Mouse (Mus musculus) liver, embryonic 11.5 days (tissue): ENCODE measurements around the gene Pxmp4. TPM values are rescaled to one million over a fixed set of nuclear protein-coding genes. Genes with fewer than 3 reads are reported as not detected.

Source experiments
- ATAC-seq: fragments of 200-750 bp; cut with Nextera tagmentation; replicated peaks from 2 replicates; pipeline ENCODE4 v1.8.0; 2017; ENCODE audit warnings: moderate number of reproducible peaks, mild to moderate bottlenecking, moderate TSS enrichment, moderate library complexity; ENCODE audit not compliant: low FRiP score
- DNase-seq: peaks from one replicate; pipeline ENCODE4 v3.0.0-alpha.2; 2017; ENCODE audit warnings: low spot score
- H3K27ac ChIP-seq: fragments of 300-500 bp; sonication (generic); 2 replicates; pipeline ENCODE4 v1.5.1; 2014; ENCODE audit warnings: mild to moderate bottlenecking, low read depth, low read length, control low read depth
- H3K27me3 ChIP-seq: fragments of 300-500 bp; sonication (generic); replicated peaks from 2 replicates; pipeline ENCODE4 v1.6.1; 2014; ENCODE audit warnings: low read length, mixed read lengths; ENCODE audit not compliant: control insufficient read depth, insufficient read depth
- H3K36me3 ChIP-seq: fragments of 300-500 bp; sonication (generic); 2 replicates; pipeline ENCODE4 v1.6.1; 2014; ENCODE audit warnings: mild to moderate bottlenecking, low read length, moderate library complexity, mixed read lengths; ENCODE audit not compliant: control insufficient read depth, insufficient read depth
- H3K4me1 ChIP-seq: fragments of 300-500 bp; sonication (generic); replicated peaks from 2 replicates; pipeline ENCODE4 v1.6.1; 2014; ENCODE audit warnings: low read length, mixed read lengths; ENCODE audit not compliant: control insufficient read depth, insufficient read depth
- H3K4me2 ChIP-seq: fragments of 300-500 bp; sonication (generic); 2 replicates; pipeline ENCODE4 v1.6.1; 2014; ENCODE audit warnings: mild to moderate bottlenecking, control low read depth, moderate library complexity
- H3K4me3 ChIP-seq: fragments of 300-500 bp; sonication (generic); 2 replicates; pipeline ENCODE4 v1.5.1; 2014; ENCODE audit warnings: low read depth, low read length, control low read depth
- H3K9ac ChIP-seq: fragments of 300-500 bp; sonication (generic); 2 replicates; pipeline ENCODE4 v1.6.1; 2014; ENCODE audit warnings: low read depth, low read length, control low read depth
- H3K9me3 ChIP-seq: fragments of 300-500 bp; sonication (generic); 2 replicates; pipeline ENCODE4 v1.6.1; 2016; ENCODE audit warnings: low read length, inconsistent platforms, mixed read lengths; ENCODE audit not compliant: control insufficient read depth
- WGBS: fragments of 180-500 bp; shearing (Covaris S2); extraction: QIAGEN DNeasy Blood & Tissue Kit; methylation state at CpG from one replicate; pipeline ENCODE4 v1.1.7; 2014; 5-methylcytosine and 5-hydroxymethylcytosine counted together
- polyA plus RNA-seq: library from polyadenylated mRNA; unstranded; fragments of >200 nt; fragmentation: Nextera tagmentation; extraction: Ambion mirVana; gene quantifications from 2 replicates; pipeline ENCODE4 v1.2.1, GENCODE M21; 2014

Pxmp4 gene
- polyA plus RNA-seq, 1 experiment from 2014 or later = 25.2 TPM

DNA sequence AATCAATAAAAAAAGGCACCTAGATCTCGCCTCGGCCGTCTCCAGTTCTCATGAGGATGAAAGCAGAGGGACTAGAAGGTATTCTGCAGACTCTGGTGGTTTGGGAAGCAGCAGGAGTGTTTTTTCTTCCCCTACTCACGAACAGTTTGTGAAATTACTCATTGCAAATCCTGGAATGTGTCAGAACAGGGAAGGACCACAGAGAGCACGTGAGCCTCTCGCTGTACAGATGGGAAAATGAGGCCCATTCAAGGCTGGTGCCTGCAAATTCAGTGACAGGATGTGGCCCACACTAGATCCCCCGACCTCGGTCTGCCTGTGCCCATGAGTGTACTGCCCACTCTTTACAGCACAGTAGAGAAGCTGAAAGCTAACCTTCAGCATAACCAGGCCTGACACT lies 31.5 kb downstream of the Pxmp4 start:
- Histone ChIP-seq H3K27ac (no peak overlapping the region), H3K4me3 (no peak overlapping the region), H3K27me3 (no peaks in the 10 kb centered on the region), H3K9me3 (no peaks in the 10 kb centered on the region), H3K9ac (no peak overlapping the region), H3K4me2 (no peak overlapping the region), H3K4me1 (peaks cover 26% of the 10 kb centered on the region), H3K36me3 (no peaks in the 10 kb centered on the region)
- ATAC-seq = no peak
- 79% methylated on average over 8 of the region's 8 CpGs for WGBS
- no peak for DNase-seq

DNA sequence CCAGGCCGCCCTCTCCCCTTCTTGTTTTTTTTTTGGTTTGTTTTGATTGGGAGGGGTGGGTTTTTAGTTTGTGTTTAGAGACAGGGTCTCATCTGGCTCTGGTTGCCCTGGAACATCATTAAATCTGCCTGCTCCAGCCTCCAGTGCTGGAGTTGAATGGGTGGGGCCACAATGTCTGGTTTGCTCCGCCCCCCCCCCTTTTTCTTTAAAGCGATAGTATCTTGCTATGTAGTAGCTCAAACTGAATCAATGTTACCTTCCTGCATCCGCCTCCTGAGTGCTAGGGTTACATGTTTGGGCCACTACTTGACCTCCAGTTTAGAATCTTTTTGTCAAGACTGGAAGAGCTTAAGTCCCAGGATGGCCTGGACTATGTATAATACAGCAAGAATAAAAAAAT lies 32.2 kb downstream of the Pxmp4 start:
- H3K4me1 ChIP-seq = peaks cover 31% of the 10 kb centered on the region
- H3K9ac ChIP-seq = no peak overlapping the region

DNA sequence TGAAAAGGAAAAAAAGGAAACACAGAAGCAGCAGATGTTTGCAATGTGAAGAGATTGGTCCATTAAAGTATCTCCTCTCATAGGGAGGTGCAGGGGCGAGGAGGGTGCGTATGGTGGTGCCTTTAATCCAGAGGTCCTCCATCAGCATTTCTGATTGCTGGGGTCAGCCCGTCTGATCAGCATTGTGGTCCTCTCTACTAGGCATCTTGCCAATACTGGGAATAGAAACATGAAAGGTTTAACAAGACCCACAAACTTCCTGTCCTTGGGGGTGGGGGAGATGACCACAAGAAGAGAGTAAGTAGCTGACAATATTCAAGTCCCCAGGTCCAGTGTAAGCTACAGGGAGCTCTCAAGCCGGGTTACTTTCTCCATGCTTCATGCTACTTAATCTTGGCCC lies 32.8 kb downstream of the Pxmp4 start:
- H3K36me3 ChIP-seq = no peaks in the 10 kb centered on the region
- H3K27me3 ChIP-seq = no peaks in the 10 kb centered on the region
- H3K9me3 ChIP-seq = no peaks in the 10 kb centered on the region
- peaks cover 35% of the 10 kb centered on the region for H3K4me1 ChIP-seq
- 53% methylated on average over 4 of the region's 4 CpGs for WGBS
- peak overlapping the region; percentile 86 for H3K4me2 ChIP-seq
- H3K27ac ChIP-seq = peak overlapping the region; percentile 57; the same call in 1 of the 2 replicates
- H3K9ac ChIP-seq = peak overlapping the region; percentile 69; the same call in 1 of the 2 replicates
- no peak for ATAC-seq
- no peak for DNase-seq
- peak overlapping the region; percentile 88; the same call in 1 of the 2 replicates for H3K4me3 ChIP-seq

More for the DNA sequence above, 32.2 kb downstream of the Pxmp4 start:
- ATAC-seq = no peak
- DNase-seq = no peak
- Histone ChIP-seq H3K36me3 (no peaks in the 10 kb centered on the region), H3K27ac (no peak overlapping the region), H3K4me2 (no peak overlapping the region; the same call in 1 of the 2 replicates), H3K9me3 (no peaks in the 10 kb centered on the region), H3K4me3 (no peak overlapping the region), H3K27me3 (no peaks in the 10 kb centered on the region)
- 70% methylated on average over 4 of the region's 4 CpGs for WGBS

DNA sequence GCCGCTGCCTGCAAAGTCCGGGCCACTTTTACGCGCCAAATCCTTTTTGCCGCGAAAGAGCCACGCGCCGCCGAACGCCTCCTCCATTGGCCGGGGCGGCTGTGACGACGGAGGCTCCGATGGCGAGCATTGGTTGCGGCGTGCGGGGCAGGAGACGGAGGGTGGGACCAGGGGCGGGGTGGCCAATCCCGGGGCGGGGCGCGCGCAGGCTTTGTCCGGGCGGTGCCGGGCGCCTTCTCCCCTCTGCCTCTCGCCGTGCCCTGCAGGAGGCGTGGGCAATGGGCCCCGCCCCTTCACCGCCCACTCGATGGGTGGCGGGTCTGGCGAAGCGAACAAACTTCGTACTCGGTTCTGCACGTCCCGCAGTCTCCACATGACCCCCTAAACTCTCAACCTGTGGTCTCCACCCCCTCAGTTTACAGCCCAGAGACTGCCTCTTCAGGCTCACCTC lies 33.6 kb downstream of the Pxmp4 start, which contains the start of gene E2f1:
Gene E2f1 (minus strand): TSS at position 57 of the 451 bp plus-strand sequence.
- Histone ChIP-seq H3K4me2 (peak within 1 kb of the TSS; percentile 86), H3K9me3 (no peaks in the 10 kb centered on the region), H3K4me3 (peak within 1 kb of the TSS; percentile 88), H3K36me3 (0 out of 2 replicates have a peak, but pooled peaks cover 2% of the 10 kb centered on the region), H3K4me1 (peaks cover 38% of the 10 kb centered on the region), H3K27me3 (no peaks in the 10 kb centered on the region), H3K9ac (peak within 1 kb of the TSS; percentile 91), H3K27ac (peak within 1 kb of the TSS; percentile 95)
- under 1% methylated on average over 43 of the region's 44 CpGs for WGBS
- DNase-seq = peak; percentile 99
- ATAC-seq = peak; percentile 95

DNA sequence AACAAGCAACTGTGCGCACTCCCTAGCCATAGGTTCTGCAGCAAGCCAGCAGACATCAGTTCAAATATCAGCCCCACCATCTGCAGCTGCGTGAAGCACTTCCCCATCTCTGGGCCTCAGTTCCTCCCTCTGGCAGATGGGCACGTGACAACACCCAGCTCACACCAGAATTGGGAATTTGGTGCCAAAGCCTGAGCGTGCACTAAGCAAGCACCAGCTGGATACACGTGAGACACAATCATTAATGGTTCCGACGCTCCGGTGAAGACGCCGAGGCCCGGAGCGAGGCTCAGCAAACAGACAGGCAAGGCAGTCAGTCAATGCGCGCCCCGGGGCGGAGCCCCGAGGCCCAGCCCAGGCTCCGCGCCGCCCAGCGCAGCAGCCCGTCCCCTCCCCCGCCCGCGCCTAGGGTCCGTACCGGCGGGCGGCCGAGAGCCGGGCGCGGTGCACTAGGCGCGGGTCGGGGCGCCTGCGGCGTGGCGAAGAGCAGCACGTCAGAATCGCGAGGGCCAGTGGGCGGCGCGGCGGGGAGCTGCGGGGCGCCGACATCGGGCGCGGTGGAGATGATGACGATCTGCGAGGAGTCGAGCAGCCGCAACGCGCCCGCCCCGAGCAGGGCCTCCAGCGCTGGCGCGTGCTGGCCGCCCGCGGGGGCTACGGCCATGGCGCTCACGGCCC lies 34.3 kb downstream of the Pxmp4 start:
- peak; percentile 85 for DNase-seq
- Histone ChIP-seq H3K36me3 (peaks cover 5% of the 10 kb centered on the region; the same call in 1 of the 2 replicates), H3K4me3 (peak overlapping the region; percentile 88), H3K9ac (peak overlapping the region; percentile 91), H3K9me3 (no peaks in the 10 kb centered on the region), H3K27me3 (no peaks in the 10 kb centered on the region), H3K4me1 (peaks cover 38% of the 10 kb centered on the region), H3K4me2 (peak overlapping the region; percentile 86), H3K27ac (peak overlapping the region; percentile 95)
- ATAC-seq = peak; percentile 85
- under 1% methylated on average over 64 of the region's 70 CpGs for WGBS

DNA sequence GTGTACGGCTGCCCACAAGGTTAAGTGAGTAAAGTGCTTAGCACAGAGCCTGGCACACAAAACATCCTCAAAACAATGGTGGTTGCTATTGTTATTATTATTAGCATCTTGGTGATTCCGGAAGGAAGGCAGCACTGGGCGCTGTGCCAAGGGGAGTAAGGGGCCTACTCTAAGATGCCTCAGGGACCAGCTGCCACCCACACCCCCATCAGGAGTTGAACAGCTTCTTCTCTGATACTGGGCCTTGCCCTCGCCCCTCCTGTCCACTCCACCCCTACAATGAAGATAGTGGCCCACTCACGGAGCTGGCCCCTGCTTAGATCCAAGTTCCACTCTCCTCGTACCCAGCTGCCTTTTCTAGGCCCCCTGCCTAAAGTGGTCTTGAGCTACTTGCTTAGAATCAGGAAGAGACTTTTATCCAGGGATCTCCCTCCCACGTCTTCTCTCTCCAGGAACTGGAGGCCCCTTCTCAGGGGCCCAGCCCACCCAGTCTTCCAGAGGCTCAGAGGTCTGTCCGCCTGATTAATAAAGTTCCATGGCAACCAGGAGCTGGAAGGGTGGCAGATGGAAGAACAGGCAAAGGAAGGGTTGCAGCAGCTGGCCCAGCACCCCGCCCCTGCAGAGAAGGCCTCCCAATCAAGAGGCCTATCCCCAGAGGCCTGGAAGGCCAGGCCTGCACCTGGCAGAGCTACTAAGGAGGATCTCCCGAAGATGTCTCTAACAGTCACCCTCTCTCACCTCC lies 35.0 kb downstream of the Pxmp4 start:
- H3K27me3 ChIP-seq = no peaks in the 10 kb centered on the region
- H3K27ac ChIP-seq = peak overlapping the region; percentile 95
- ATAC-seq (peak; percentile 30), DNase-seq (peak; percentile 58)
- peak overlapping the region; percentile 91 for H3K9ac ChIP-seq
- 20% methylated on average over 10 of the region's 10 CpGs for WGBS
- peak overlapping the region; percentile 86 for H3K4me2 ChIP-seq
- H3K4me3 ChIP-seq = peak overlapping the region; percentile 88
- peaks cover 38% of the 10 kb centered on the region for H3K4me1 ChIP-seq
- H3K9me3 ChIP-seq = no peaks in the 10 kb centered on the region
- peaks cover 7% of the 10 kb centered on the region; the same call in 1 of the 2 replicates for H3K36me3 ChIP-seq

DNA sequence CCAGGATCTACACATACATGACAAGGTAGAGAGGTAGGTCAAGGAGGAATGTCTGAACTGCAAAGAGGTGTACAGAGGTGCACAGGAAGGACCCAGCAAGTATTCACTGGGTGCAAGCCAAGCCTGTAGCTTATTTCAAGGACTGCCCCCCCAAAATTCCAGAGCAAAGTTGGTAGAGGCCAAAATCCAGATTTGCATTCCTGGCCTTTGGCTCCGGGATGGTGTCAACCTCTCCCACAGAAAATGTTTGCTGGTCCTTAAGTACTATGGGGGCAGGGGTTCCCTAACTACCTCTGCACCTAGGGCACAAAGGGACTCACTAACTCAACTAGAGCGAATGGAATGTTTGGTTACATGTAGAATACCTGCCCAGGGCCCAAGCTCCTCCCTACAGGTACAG lies 35.7 kb downstream of the Pxmp4 start:
- Histone ChIP-seq H3K4me3 (peak overlapping the region; percentile 88), H3K27me3 (no peaks in the 10 kb centered on the region), H3K27ac (peak overlapping the region; percentile 61; the same call in 1 of the 2 replicates), H3K9me3 (no peaks in the 10 kb centered on the region), H3K9ac (peak overlapping the region; percentile 91), H3K4me1 (peaks cover 38% of the 10 kb centered on the region), H3K36me3 (peaks cover 11% of the 10 kb centered on the region; the same call in 1 of the 2 replicates), H3K4me2 (peak overlapping the region; percentile 86)
- ATAC-seq (no peak), DNase-seq (no peak)
- 68% methylated on average over 2 of the region's 2 CpGs for WGBS

DNA sequence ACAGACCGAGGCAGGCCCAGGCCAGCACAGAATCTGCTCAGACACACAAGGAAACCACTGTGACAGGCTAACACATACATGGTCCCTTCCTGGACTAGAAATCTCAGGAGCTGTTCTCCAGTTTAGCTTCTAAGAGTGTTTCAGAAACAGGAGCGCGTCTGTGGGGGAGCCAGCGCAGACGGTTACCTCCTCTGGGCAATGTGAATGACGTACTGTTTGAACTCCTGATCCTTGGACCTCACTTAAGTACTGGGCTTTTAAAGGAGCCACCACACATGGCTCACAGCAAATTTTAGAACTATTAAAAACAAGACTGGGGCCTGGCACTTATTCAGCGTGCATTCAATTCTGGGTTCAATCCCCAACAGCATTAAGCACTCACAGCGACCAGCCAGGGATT lies 36.9 kb downstream of the Pxmp4 start:
- Histone ChIP-seq H3K9ac (no peak overlapping the region), H3K4me3 (no peak overlapping the region), H3K27ac (no peak overlapping the region), H3K27me3 (no peaks in the 10 kb centered on the region), H3K36me3 (peaks cover 16% of the 10 kb centered on the region; the same call in 1 of the 2 replicates), H3K4me1 (peaks cover 38% of the 10 kb centered on the region), H3K9me3 (no peaks in the 10 kb centered on the region), H3K4me2 (no peak overlapping the region)
- WGBS = 69% methylated on average over 8 of the region's 8 CpGs
- no peak for ATAC-seq
- no peak for DNase-seq
